Mouse (Mus musculus): Measurements from ENCODE around the gene Gmeb1. TPM values are rescaled to one million over a fixed set of nuclear protein-coding genes. Genes with fewer than 3 reads are reported as not detected.

Gene Gmeb1
- polyA plus RNA-seq, 2 experiments, result 28.4 to 33.8 TPM

GRCm38 (mm10) chr4:132194373-132194772 is 67.0 kb downstream of the Gmeb1 start:
- H3K4me3 ChIP-seq (replicated peaks; ENCODE audit: low read length), result no peak overlapping the region
- no peak for TF ChIP-seq POLR2A (IDR thresholded peaks at IDR 0.05; ENCODE audit: borderline replicate concordance, extremely low read depth, insufficient read depth, insufficient read length)
- WGBS, result 82% methylated on average over 6 of the region's 6 CpGs

GRCm38 (mm10) chr4:132187826-132188401 is 73.5 kb downstream of the Gmeb1 start:
- no peak for DNase-seq (ENCODE audit: low spot score)
- no peak overlapping the region for H3K4me3 ChIP-seq (replicated peaks; ENCODE audit: low read length)
- H3K4me2 ChIP-seq (replicated peaks; ENCODE audit: low read depth, low read length, severe bottlenecking), result no peak overlapping the region
- no peak overlapping the region for H3K27ac ChIP-seq (replicated peaks; ENCODE audit: low read depth, low read length)
- no peaks in the 10 kb centered on the region for H3K4me1 ChIP-seq (ENCODE audit: control insufficient read depth, insufficient read depth, low read length)
- WGBS, result 94% methylated on average over 2 of the region's 2 CpGs
- no peaks in the 10 kb centered on the region for H3K9me3 ChIP-seq (ENCODE audit: control insufficient read depth, low read length)
- H3K9ac ChIP-seq (ENCODE audit: low read depth, low read length, severe bottlenecking), result no peak overlapping the region
- ATAC-seq (ENCODE audit: low FRiP score, low read depth), result no peak
- H3K27me3 ChIP-seq (ENCODE audit: control insufficient read depth, insufficient read depth, low read length), result no peaks in the 10 kb centered on the region
- peaks cover 59% of the 10 kb centered on the region for H3K36me3 ChIP-seq (ENCODE audit: control insufficient read depth, insufficient read depth, low read length)
- no peak for TF ChIP-seq POLR2A (IDR thresholded peaks at IDR 0.05; ENCODE audit: borderline replicate concordance, extremely low read depth, insufficient read depth, insufficient read length)

More at GRCm38 (mm10) chr4:132194373-132194772, 67.0 kb downstream of the Gmeb1 start:
- Histone ChIP-seq H3K9ac (ENCODE audit: low read depth, low read length, severe bottlenecking) (no peak overlapping the region), H3K4me1 (ENCODE audit: control insufficient read depth, insufficient read depth, low read length) (peaks cover 6% of the 10 kb centered on the region; the same call in 1 of the 2 replicates), H3K27me3 (ENCODE audit: control insufficient read depth, insufficient read depth, low read length) (no peaks in the 10 kb centered on the region), H3K36me3 (ENCODE audit: control insufficient read depth, insufficient read depth, low read length) (peaks cover 56% of the 10 kb centered on the region), H3K4me2 (replicated peaks; ENCODE audit: low read depth, low read length, severe bottlenecking) (no peak overlapping the region), H3K9me3 (ENCODE audit: control insufficient read depth, low read length) (no peaks in the 10 kb centered on the region), H3K27ac (replicated peaks; ENCODE audit: low read depth, low read length) (no peak overlapping the region)
- ATAC-seq (ENCODE audit: low FRiP score, low read depth), result no peak
- no peak for DNase-seq (ENCODE audit: low spot score)

GRCm38 (mm10) chr4:132183162-132183561 is 78.2 kb downstream of the Gmeb1 start:
- no peak for DNase-seq (ENCODE audit: low spot score)
- Histone ChIP-seq H3K4me2 (replicated peaks; ENCODE audit: low read depth, low read length, severe bottlenecking) (no peak overlapping the region), H3K4me1 (ENCODE audit: control insufficient read depth, insufficient read depth, low read length) (no peaks in the 10 kb centered on the region), H3K9ac (ENCODE audit: low read depth, low read length, severe bottlenecking) (no peak overlapping the region), H3K9me3 (ENCODE audit: control insufficient read depth, low read length) (no peaks in the 10 kb centered on the region), H3K36me3 (ENCODE audit: control insufficient read depth, insufficient read depth, low read length) (peaks cover 53% of the 10 kb centered on the region), H3K27me3 (ENCODE audit: control insufficient read depth, insufficient read depth, low read length) (no peaks in the 10 kb centered on the region), H3K27ac (replicated peaks; ENCODE audit: low read depth, low read length) (no peak overlapping the region), H3K4me3 (replicated peaks; ENCODE audit: low read length) (no peak overlapping the region)
- 91% methylated on average over 3 of the region's 3 CpGs for WGBS
- no peak for TF ChIP-seq POLR2A (IDR thresholded peaks at IDR 0.05; ENCODE audit: borderline replicate concordance, extremely low read depth, insufficient read depth, insufficient read length)
- ATAC-seq (ENCODE audit: low FRiP score, low read depth), result no peak

- Histone ChIP-seq H3K27me3 (ENCODE audit: control insufficient read depth, insufficient read depth, low read length) (no peaks in the 10 kb centered on the region), H3K4me1 (ENCODE audit: control insufficient read depth, insufficient read depth, low read length) (no peaks in the 10 kb centered on the region), H3K9me3 (ENCODE audit: control insufficient read depth, low read length) (no peaks in the 10 kb centered on the region), H3K4me2 (replicated peaks; ENCODE audit: low read depth, low read length, severe bottlenecking) (no peak overlapping the region), H3K36me3 (ENCODE audit: control insufficient read depth, insufficient read depth, low read length) (peaks cover 48% of the 10 kb centered on the region), H3K9ac (ENCODE audit: low read depth, low read length, severe bottlenecking) (no peak overlapping the region), H3K27ac (replicated peaks; ENCODE audit: low read depth, low read length) (no peak overlapping the region), H3K4me3 (replicated peaks; ENCODE audit: low read length) (no peak overlapping the region)
- ATAC-seq (ENCODE audit: low FRiP score, low read depth), result no peak
- 68% methylated on average over 22 of the region's 22 CpGs for WGBS
- DNase-seq (ENCODE audit: low spot score), result no peak
- TF ChIP-seq POLR2A (IDR thresholded peaks at IDR 0.05; ENCODE audit: borderline replicate concordance, extremely low read depth, insufficient read depth, insufficient read length), result no peak
These were observed 79.4 kb downstream of the Gmeb1 start for GRCm38 (mm10) chr4:132181721-132182658.

GRCm38 (mm10) chr4:132180710-132181109 is 80.7 kb downstream of the Gmeb1 start:
- Histone ChIP-seq H3K36me3 (ENCODE audit: control insufficient read depth, insufficient read depth, low read length) (peaks cover 44% of the 10 kb centered on the region), H3K4me3 (replicated peaks; ENCODE audit: low read length) (no peak overlapping the region), H3K27ac (replicated peaks; ENCODE audit: low read depth, low read length) (no peak overlapping the region), H3K4me2 (replicated peaks; ENCODE audit: low read depth, low read length, severe bottlenecking) (no peak overlapping the region), H3K27me3 (ENCODE audit: control insufficient read depth, insufficient read depth, low read length) (no peaks in the 10 kb centered on the region), H3K9me3 (ENCODE audit: control insufficient read depth, low read length) (no peaks in the 10 kb centered on the region), H3K4me1 (ENCODE audit: control insufficient read depth, insufficient read depth, low read length) (no peaks in the 10 kb centered on the region), H3K9ac (ENCODE audit: low read depth, low read length, severe bottlenecking) (no peak overlapping the region)
- DNase-seq (ENCODE audit: low spot score) (peak; percentile 26), ATAC-seq (ENCODE audit: low FRiP score, low read depth) (no peak)
- 74% methylated on average over 9 of the region's 9 CpGs for WGBS
- TF ChIP-seq POLR2A (IDR thresholded peaks at IDR 0.05; ENCODE audit: borderline replicate concordance, extremely low read depth, insufficient read depth, insufficient read length), result no peak
